Mouse (Mus musculus) liver, embryonic 14.5 days (tissue): ENCODE measurements around the gene Olfr1260.

ENCODE experiments used
- CTCF ChIP-seq: IDR thresholded peaks from 2 replicates; pipeline ENCODE4 v1.5.1; 2016; ENCODE audit warnings: antibody characterized with exemption, low read depth, control low read depth
- EP300 ChIP-seq: IDR thresholded peaks from 2 replicates; pipeline ENCODE4 v1.6.1; 2016; ENCODE audit warnings: antibody characterized with exemption, low read depth

DNA sequence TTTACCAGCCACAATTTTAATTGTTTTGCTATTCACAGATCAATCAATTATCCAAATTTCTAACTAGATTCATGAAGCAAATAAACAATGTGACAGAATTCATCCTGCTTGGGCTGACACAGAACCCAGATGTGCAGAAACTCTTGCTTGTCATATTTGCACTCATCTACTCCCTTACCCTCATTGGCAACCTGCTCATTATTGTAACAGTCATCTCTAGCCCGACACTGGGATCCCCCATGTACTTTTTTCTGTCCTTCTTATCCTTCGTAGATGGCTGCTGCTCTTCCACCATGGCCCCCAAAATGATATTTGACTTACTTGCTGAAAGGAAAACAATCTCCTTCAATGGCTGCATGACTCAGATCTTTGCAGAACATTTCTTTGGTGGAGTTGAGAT, 3.6 kb downstream of the Olfr1260 start:
- TF ChIP-seq CTCF = no peak
- TF ChIP-seq EP300 = no peak
